Mouse (Mus musculus) ES-Bruce4 (cell line): Measurements from ENCODE around the gene Acot2.

Source experiments
- CTCF ChIP-seq: IDR thresholded peaks from one replicate; pipeline ENCODE4 v1.8.1; 2011; ENCODE audit warnings: low read depth, low read length
- EP300 ChIP-seq: IDR thresholded peaks from 2 replicates; pipeline ENCODE4 v1.6.1; 2011; ENCODE audit warnings: low read depth, low read length; ENCODE audit not compliant: insufficient read depth
- POLR2A ChIP-seq: IDR thresholded peaks from one replicate; pipeline ENCODE4 v1.8.1; 2011; ENCODE audit warnings: low read length; ENCODE audit not compliant: insufficient read depth

DNA sequence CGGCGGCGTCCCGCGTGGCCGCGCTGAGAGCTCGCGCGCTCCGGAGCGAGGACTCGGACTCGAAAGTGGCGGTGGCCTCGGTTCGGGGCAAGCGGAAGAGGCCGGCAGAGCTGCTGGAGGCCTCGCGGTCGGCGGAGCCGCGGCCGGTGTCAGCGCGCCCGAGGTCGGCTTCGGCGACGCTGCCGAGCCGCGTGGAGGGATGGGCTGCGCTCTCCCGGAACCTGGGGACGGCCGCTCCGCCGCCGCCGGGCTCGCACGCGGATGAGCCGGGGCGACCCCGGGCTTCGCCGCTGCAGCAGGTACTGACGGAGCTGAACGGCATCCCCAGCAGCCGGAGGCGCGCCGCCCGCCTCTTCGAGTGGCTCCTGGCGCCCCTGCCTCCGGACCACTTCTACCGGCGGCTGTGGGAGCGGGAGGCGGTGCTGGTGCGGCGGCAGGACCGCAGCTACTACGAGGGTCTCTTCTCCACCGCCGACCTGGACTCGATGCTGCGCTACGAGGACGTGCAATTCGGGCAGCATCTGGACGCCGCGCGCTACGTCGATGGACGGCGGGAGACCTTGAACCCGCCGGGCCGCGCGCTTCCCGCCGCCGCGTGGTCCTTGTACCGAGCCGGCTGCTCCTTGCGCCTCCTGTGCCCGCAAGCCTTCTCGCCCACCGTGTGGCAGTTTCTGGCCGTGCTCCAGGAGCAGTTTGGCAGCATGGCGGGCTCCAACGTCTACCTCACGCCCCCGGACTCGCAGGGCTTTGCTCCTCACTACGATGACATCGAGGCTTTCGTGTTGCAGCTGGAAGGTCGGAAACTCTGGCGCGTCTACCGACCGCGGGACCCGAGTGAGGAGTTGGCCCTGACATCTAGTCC, 36.6 kb upstream of the Acot2 start:
- TF ChIP-seq EP300 (no peak), POLR2A (no peak), CTCF (no peak)
